Mouse (Mus musculus): Measurements from ENCODE around the gene Igsf9b.

GRCm38 (mm10) chr9:27271899-27272298 is 27.1 kb upstream of the Igsf9b start:
- TF ChIP-seq CTCF (IDR thresholded peaks at IDR 0.05; ENCODE audit: low read depth) (no peak), EP300 (IDR thresholded peaks at IDR 0.05; ENCODE audit: low read depth) (no peak)

Data from liver, postnatal 0 days (tissue).